Mouse (Mus musculus) B cell, adult 2 months (primary cell): ENCODE data around the gene Coq7.

Experiments used
- DNase-seq, 2 experiments: peaks; one replicate each; pipeline ENCODE4 v3.0.0; 2022

The Coq7 gene

GRCm38 (mm10) chr7:118494892-118495579 is 38.1 kb downstream of the Coq7 start:
- no peak for DNase-seq

- no peak for DNase-seq
These were observed 39.3 kb downstream of the Coq7 start for GRCm38 (mm10) chr7:118493892-118494291.

GRCm38 (mm10) chr7:118491431-118492147 is 41.6 kb downstream of the Coq7 start, which contains the start of gene Itpripl2:
Gene Itpripl2, minus strand, starts transcription at chr7:118491975.
- peak; percentile 42 to 43 for DNase-seq

GRCm38 (mm10) chr7:118490666-118491430 is 42.3 kb downstream of the Coq7 start:
- DNase-seq, result no peak

- DNase-seq, result no peak
These were observed 43.2 kb downstream of the Coq7 start for GRCm38 (mm10) chr7:118489706-118490665.

- no peak for DNase-seq
These were observed 45.0 kb downstream of the Coq7 start for GRCm38 (mm10) chr7:118488060-118488664.

GRCm38 (mm10) chr7:118486917-118487316 is 46.2 kb downstream of the Coq7 start:
- DNase-seq, result no peak

GRCm38 (mm10) chr7:118483996-118484395 is 49.2 kb downstream of the Coq7 start:
- no peak for DNase-seq

- no peak for DNase-seq
These were observed 51.2 kb downstream of the Coq7 start for GRCm38 (mm10) chr7:118482001-118482400.

GRCm38 (mm10) chr7:118481047-118481810 is 51.9 kb downstream of the Coq7 start:
- no peak for DNase-seq

- no peak for DNase-seq
These were observed 52.9 kb downstream of the Coq7 start for GRCm38 (mm10) chr7:118480160-118480709.

GRCm38 (mm10) chr7:118478835-118479312 is 54.3 kb downstream of the Coq7 start:
- no peak for DNase-seq

- DNase-seq, result no peak
These were observed 56.7 kb downstream of the Coq7 start for GRCm38 (mm10) chr7:118476428-118476827.

- DNase-seq, result no peak
These were observed 58.0 kb downstream of the Coq7 start for GRCm38 (mm10) chr7:118475008-118475705.

GRCm38 (mm10) chr7:118472886-118473285 is 60.3 kb downstream of the Coq7 start:
- DNase-seq, result no peak

- DNase-seq, result no peak
These were observed 65.1 kb downstream of the Coq7 start for GRCm38 (mm10) chr7:118468060-118468459.

GRCm38 (mm10) chr7:118464432-118464831 is 68.7 kb downstream of the Coq7 start:
- DNase-seq, result no peak

- DNase-seq, result no peak
These were observed 70.1 kb downstream of the Coq7 start for GRCm38 (mm10) chr7:118462818-118463762.
